16 mouse cellular contexts compared by ENCODE assay signal in the genomic region with DNA sequence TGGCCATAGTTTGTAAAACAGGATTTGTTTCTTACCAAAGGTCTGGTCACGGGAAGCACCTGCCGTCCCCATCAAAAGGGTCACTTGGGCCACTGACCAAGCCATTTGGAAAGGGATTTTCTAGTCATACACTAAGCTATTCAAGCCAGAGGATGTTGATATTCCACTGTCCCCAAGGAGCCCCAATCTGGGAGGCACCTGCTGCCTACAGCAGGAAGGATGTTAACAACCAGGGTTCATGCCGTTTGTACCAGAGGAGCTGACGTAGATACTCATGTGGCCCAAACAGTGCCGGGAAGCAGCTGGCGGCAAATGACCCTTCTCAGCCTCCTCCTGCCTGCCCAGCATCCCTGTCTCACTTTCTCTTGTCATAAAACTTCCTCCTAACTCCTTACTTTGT. TPM values are rescaled to one million over a fixed set of nuclear protein-coding genes. Genes with fewer than 3 reads are reported as not detected.
DNase-seq lines count a peak whose midpoint lies in the region; ATAC-seq and TF ChIP-seq lines count a peak whose summit lies in the region.
"Had no signal": no experiment of that assay in that cellular context is flagged by ENCODE, and none has a peak within 500 bp of the region (broad histone marks: within the 10 kb centered on the region; RNA-seq: fewer than 3 reads in every experiment).

No protein-coding gene starts in this region.

- no peak overlapping the region for H3K4me2 ChIP-seq in forebrain, embryonic 12.5 days
- H3K4me2 ChIP-seq in heart, postnatal 0 days (ENCODE audit: low read depth, low read length), result no peak overlapping the region
- H3K4me2 ChIP-seq in lung, embryonic 16.5 days (ENCODE audit: low read depth, low read length), result no peak overlapping the region
- H3K4me2 ChIP-seq: stomach, embryonic 15.5 days had no signal

- intact Hi-C loops in heart, postnatal 36 days (cut with DNase I), result no loop called here

- TF ChIP-seq EP300 in heart, postnatal 0 days (IDR thresholded peaks at IDR 0.05; ENCODE audit: low read depth), result peak; percentile 46; the same call in 1 of the 2 replicates

- H3K36me3 ChIP-seq in forebrain, embryonic 10.5 days (replicated peaks), result no peaks in the 10 kb centered on the region
- no peaks in the 10 kb centered on the region for H3K36me3 ChIP-seq in forebrain, embryonic 12.5 days (replicated peaks)
- no peaks in the 10 kb centered on the region for H3K36me3 ChIP-seq in heart, postnatal 0 days (replicated peaks; ENCODE audit: control insufficient read depth, insufficient read depth, low read length)
- H3K36me3 ChIP-seq in lung, embryonic 16.5 days (ENCODE audit: control insufficient read depth, insufficient read depth, low read length), result no peaks in the 10 kb centered on the region
- H3K36me3 ChIP-seq: stomach, embryonic 15.5 days had no signal

- peak; percentile 12 for DNase-seq in forebrain, embryonic 10.5 days (ENCODE audit: extremely low spot score, low spot score)
- DNase-seq in heart, postnatal 0 days (ENCODE audit: low spot score), result no peak
- no peak for DNase-seq in heart, postnatal 36 days
- DNase-seq in lung, adult 2 months, result no peak
- DNase-seq in kidney, postnatal 36 days, result peak; percentile 22 to 64
- DNase-seq in frontal cortex, postnatal 25 days (ENCODE audit: low spot score in 2 of 2), result no peak
- DNase-seq: cerebellum, postnatal 10 days; embryo, embryonic 11 days; lung, adult 18-20 months; right cerebral cortex, adult 18-20 months; spleen, adult 18-20 months had no signal

- H3K9me3 ChIP-seq in forebrain, embryonic 10.5 days, result no peaks in the 10 kb centered on the region
- H3K9me3 ChIP-seq in forebrain, embryonic 12.5 days, result no peaks in the 10 kb centered on the region
- no peaks in the 10 kb centered on the region; the same call in 1 of the 2 replicates for H3K9me3 ChIP-seq in heart, postnatal 0 days (replicated peaks; ENCODE audit: control insufficient read depth, low read length)
- no peaks in the 10 kb centered on the region for H3K9me3 ChIP-seq in lung, embryonic 16.5 days (ENCODE audit: control insufficient read depth, low read length)
- H3K9me3 ChIP-seq: stomach, embryonic 15.5 days had no signal

- no peak for ATAC-seq in forebrain, embryonic 12.5 days (ENCODE audit: low FRiP score)
- peak; percentile 44; the same call in 1 of the 2 replicates for ATAC-seq in heart, postnatal 0 days (ENCODE audit: insufficient read depth, low read depth)
- ATAC-seq in lung, embryonic 16.5 days (ENCODE audit: low read depth), result peak; percentile 68
- ATAC-seq: hindbrain, postnatal 0 days; midbrain, embryonic 16.5 days had no signal

- 83% methylated on average over 6 of the region's 6 CpGs for WGBS in forebrain, embryonic 10.5 days
- WGBS in forebrain, embryonic 12.5 days, result 92% methylated on average over 6 of the region's 6 CpGs
- WGBS in heart, postnatal 0 days, result 61% methylated on average over 6 of the region's 6 CpGs
- 70% methylated on average over 6 of the region's 6 CpGs for WGBS in lung, embryonic 16.5 days
- 54% methylated on average over 6 of the region's 6 CpGs for WGBS in lung, adult 2 months

- H3K27me3 ChIP-seq in forebrain, embryonic 10.5 days (ENCODE audit: poor library complexity, severe bottlenecking), result no peaks in the 10 kb centered on the region
- H3K27me3 ChIP-seq in forebrain, embryonic 12.5 days, result no peaks in the 10 kb centered on the region
- no peaks in the 10 kb centered on the region for H3K27me3 ChIP-seq in heart, postnatal 0 days (ENCODE audit: control insufficient read depth, insufficient read depth, low read length)
- H3K27me3 ChIP-seq in lung, embryonic 16.5 days (ENCODE audit: control insufficient read depth, insufficient read depth, low read depth, low read length), result no peaks in the 10 kb centered on the region
- H3K27me3 ChIP-seq: stomach, embryonic 15.5 days had no signal

- TF ChIP-seq CTCF in heart, postnatal 0 days (IDR thresholded peaks at IDR 0.05; ENCODE audit: low read depth), result no peak
- no peak for TF ChIP-seq CTCF in lung, adult 2 months (IDR thresholded peaks at IDR 0.05; ENCODE audit: insufficient read depth, low read length)

- H3K9ac ChIP-seq in forebrain, embryonic 12.5 days, result no peak overlapping the region
- H3K9ac ChIP-seq in heart, postnatal 0 days (replicated peaks; ENCODE audit: low read depth, low read length), result no peak overlapping the region
- no peak overlapping the region for H3K9ac ChIP-seq in lung, embryonic 16.5 days (ENCODE audit: low read length)
- H3K9ac ChIP-seq: stomach, embryonic 15.5 days had no signal

- TF ChIP-seq POLR2A in lung, adult 2 months (IDR thresholded peaks at IDR 0.05; ENCODE audit: borderline replicate concordance, extremely low read depth, low read depth, low read length), result no peak

- 0 out of 2 replicates have a peak, but pooled peaks cover 4% of the 10 kb centered on the region for H3K4me1 ChIP-seq in forebrain, embryonic 10.5 days
- peaks cover 6% of the 10 kb centered on the region; the same call in 1 of the 2 replicates for H3K4me1 ChIP-seq in forebrain, embryonic 12.5 days
- H3K4me1 ChIP-seq in heart, postnatal 0 days (ENCODE audit: control insufficient read depth, insufficient read depth), result peaks cover 3% of the 10 kb centered on the region; the same call in 1 of the 2 replicates
- peaks cover 9% of the 10 kb centered on the region for H3K4me1 ChIP-seq in lung, embryonic 16.5 days (replicated peaks; ENCODE audit: control insufficient read depth, insufficient read depth, low read length)
- H3K4me1 ChIP-seq in lung, adult 2 months (ENCODE audit: control insufficient read depth, insufficient read depth, low read length), result peaks cover 5% of the 10 kb centered on the region
- H3K4me1 ChIP-seq: stomach, embryonic 15.5 days had no signal

- no peak overlapping the region for H3K27ac ChIP-seq in forebrain, embryonic 10.5 days
- H3K27ac ChIP-seq in forebrain, embryonic 12.5 days, result no peak overlapping the region
- H3K27ac ChIP-seq in heart, postnatal 0 days (ENCODE audit: low read depth), result no peak overlapping the region; the same call in 1 of the 2 replicates
- no peak overlapping the region for H3K27ac ChIP-seq in lung, embryonic 16.5 days (ENCODE audit: low read length)
- H3K27ac ChIP-seq: hindbrain, postnatal 0 days; stomach, embryonic 15.5 days had no signal

- H3K4me3 ChIP-seq in forebrain, embryonic 10.5 days, result no peak overlapping the region
- no peak overlapping the region for H3K4me3 ChIP-seq in forebrain, embryonic 12.5 days (replicated peaks)
- H3K4me3 ChIP-seq in heart, postnatal 0 days (ENCODE audit: low read depth, low read length), result no peak overlapping the region
- H3K4me3 ChIP-seq in lung, embryonic 16.5 days (ENCODE audit: low read length), result no peak overlapping the region
- no peak overlapping the region for H3K4me3 ChIP-seq in lung, adult 2 months (replicated peaks; ENCODE audit: extremely low read depth, low read depth, low read length)
- H3K4me3 ChIP-seq: stomach, embryonic 15.5 days had no signal

RNA-seq across cellular contexts. Expression of a gene that starts 30.8 kb away (rescaled TPM):
- 10.6 and 11.3 TPM in 2 replicates for polyA plus RNA-seq in forebrain, embryonic 10.5 days (2016; fragmentation: Nextera tagmentation; extraction: Ambion mirVana)
- polyA plus RNA-seq in forebrain, embryonic 12.5 days (2016; fragmentation: Nextera tagmentation; extraction: Ambion mirVana), result 16.8 and 17.5 TPM in 2 replicates
- total RNA-seq in heart, postnatal 0 days (2014; rRNA removed; ENCODE audit: low replicate concordance), result 9.6 and 11.3 TPM in 2 replicates
- 14.0 and 18.3 TPM in 2 replicates for polyA plus RNA-seq in heart, postnatal 0 days (2015; fragmentation: Nextera tagmentation; extraction: Ambion mirVana)
- total RNA-seq in heart, postnatal 36 days (2021), result 10 to 100 TPM; 36.1 to 42.9 TPM
- polyA plus RNA-seq in lung, embryonic 16.5 days (2015; fragmentation: Nextera tagmentation; extraction: Ambion mirVana), result 12.0 and 12.5 TPM in 2 replicates
- polyA plus RNA-seq in lung, adult 2 months (2012; rRNA removed), result 2.9 and 6.4 TPM in 2 replicates

Comparison
In these comparisons a context has a peak if more than half of its experiments do, and no peak if none do; other contexts are left out.
1. DNase-seq: peak in forebrain, embryonic 10.5 days (single experiment) and kidney, postnatal 36 days (2 of 2); none in heart, postnatal 0 days (single experiment), heart, postnatal 36 days (0 of 2), lung, adult 2 months (single experiment) and frontal cortex, postnatal 25 days (0 of 2).